Mouse (Mus musculus): ENCODE measurements at regions not wholly inside any gene's neighbourhood (a gene's known extent, or its start where the extent isn't known, plus 50 kb on each side); places are given as distances from the start of the nearest gene placed in this dataset.

DNA sequence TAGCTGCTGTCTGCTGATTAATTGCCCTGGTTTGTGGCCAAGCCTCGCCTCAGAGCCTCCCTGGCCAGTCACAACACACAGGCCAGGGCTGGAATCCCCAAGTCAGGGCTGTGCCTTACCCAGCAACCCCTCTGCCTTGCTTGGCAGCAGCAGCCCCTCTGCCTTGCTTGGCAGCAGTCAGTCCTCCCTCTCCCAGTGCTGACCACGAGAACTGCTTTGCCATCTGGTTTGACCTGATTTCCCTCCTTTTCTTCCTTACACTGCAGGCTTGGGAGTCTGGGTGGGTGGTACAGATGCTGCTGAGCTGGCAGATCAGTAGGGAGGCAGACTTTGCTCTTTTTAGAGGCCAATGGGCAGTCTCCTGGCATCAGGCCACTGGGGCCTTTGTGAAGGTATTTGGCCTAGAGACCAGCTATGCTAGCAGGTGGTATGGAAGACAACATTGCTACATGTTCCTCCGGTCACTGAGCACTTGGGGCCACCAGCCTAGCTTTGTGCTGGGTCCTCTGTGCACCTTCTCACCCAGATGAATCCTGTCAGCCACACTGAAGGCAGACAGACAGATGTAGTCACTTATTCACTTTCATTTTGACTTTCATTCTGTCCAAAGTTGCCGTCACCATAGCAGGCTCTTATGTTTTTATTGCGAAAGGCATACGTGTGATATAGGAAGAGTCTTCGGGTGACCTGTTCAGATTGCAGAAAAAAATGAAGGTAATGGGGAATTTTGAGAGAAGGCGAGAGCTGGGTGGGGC, 64.4 kb upstream of the Cpeb4 start:
- H3K4me1 ChIP-seq (ENCODE audit: control insufficient read depth in 1 of 2, insufficient read depth in 2 of 2, low read length in 2 of 2): peaks cover 20 to 21% of the 10 kb centered on the region in 2 experiments
- no peaks in the 10 kb centered on the region for H3K79me2 ChIP-seq (ENCODE audit: control insufficient read depth, insufficient read depth, low read length, poor library complexity)
- H3K36me3 ChIP-seq (ENCODE audit: control insufficient read depth in 1 of 2, insufficient read depth in 2 of 2, low read length in 2 of 2): peaks cover 0 to 16% of the 10 kb centered on the region in 2 experiments; a peak in 2 of 4 replicates
- TF ChIP-seq CHD1 (IDR thresholded peaks at IDR 0.05; ENCODE audit: low read depth, low read length): no peak
- no peak for TF ChIP-seq JUND (IDR thresholded peaks at IDR 0.05; ENCODE audit: low read depth, low read length)
- TF ChIP-seq HCFC1 (IDR thresholded peaks at IDR 0.05; ENCODE audit: low read depth, low read length): no peak
- TF ChIP-seq MAFK (IDR thresholded peaks at IDR 0.05; ENCODE audit: borderline replicate concordance, low read depth, low read length): no peak
- TF ChIP-seq CTCF (IDR thresholded peaks at IDR 0.05 in 2 of 3, conservative IDR thresholded peaks at IDR 0.05 in 1 of 3; ENCODE audit: control insufficient read depth in 1 of 3, insufficient read depth in 1 of 3, low read depth in 2 of 3, low read length in 3 of 3, poor library complexity in 1 of 3, severe bottlenecking in 1 of 3): no peak
- no peak for TF ChIP-seq ELF1 (IDR thresholded peaks at IDR 0.05; ENCODE audit: low read depth, low read length)
- TF ChIP-seq ZC3H11A (IDR thresholded peaks at IDR 0.05; ENCODE audit: low read depth, low read length): no peak
- TF ChIP-seq RCOR1 (IDR thresholded peaks at IDR 0.05; ENCODE audit: low read depth, low read length): no peak
- TF ChIP-seq ZMIZ1 (IDR thresholded peaks at IDR 0.05; ENCODE audit: low read depth, low read length): no peak
- TF ChIP-seq NELFE (IDR thresholded peaks at IDR 0.05; ENCODE audit: low read depth, low read length): no peak
- TF ChIP-seq USF2 (IDR thresholded peaks at IDR 0.05; ENCODE audit: borderline replicate concordance in 1 of 2, insufficient read depth in 1 of 2, low read depth in 1 of 2, low read length in 2 of 2): no peak
- TF ChIP-seq ZNF384 (IDR thresholded peaks at IDR 0.05; ENCODE audit: low read depth, low read length): no peak
- no peak overlapping the region for H3K27ac ChIP-seq (ENCODE audit: control insufficient read depth, low read depth, low read length)
- H3K9me3 ChIP-seq (replicated peaks; ENCODE audit: insufficient read depth, low read length): no peaks in the 10 kb centered on the region
- DNase-seq (ENCODE audit: low read depth, low spot score): no peak
- H3K4me3 ChIP-seq (ENCODE audit: control insufficient read depth in 1 of 2, insufficient read depth in 1 of 2, low read depth in 2 of 2, low read length in 2 of 2): no peak overlapping the region
- no peak overlapping the region for H3K9ac ChIP-seq (ENCODE audit: control insufficient read depth, low read depth, low read length, poor library complexity, severe bottlenecking)
- H3K27me3 ChIP-seq (ENCODE audit: control insufficient read depth in 1 of 2, insufficient read depth in 2 of 2, low read length in 2 of 2): no peaks in the 10 kb centered on the region

DNA sequence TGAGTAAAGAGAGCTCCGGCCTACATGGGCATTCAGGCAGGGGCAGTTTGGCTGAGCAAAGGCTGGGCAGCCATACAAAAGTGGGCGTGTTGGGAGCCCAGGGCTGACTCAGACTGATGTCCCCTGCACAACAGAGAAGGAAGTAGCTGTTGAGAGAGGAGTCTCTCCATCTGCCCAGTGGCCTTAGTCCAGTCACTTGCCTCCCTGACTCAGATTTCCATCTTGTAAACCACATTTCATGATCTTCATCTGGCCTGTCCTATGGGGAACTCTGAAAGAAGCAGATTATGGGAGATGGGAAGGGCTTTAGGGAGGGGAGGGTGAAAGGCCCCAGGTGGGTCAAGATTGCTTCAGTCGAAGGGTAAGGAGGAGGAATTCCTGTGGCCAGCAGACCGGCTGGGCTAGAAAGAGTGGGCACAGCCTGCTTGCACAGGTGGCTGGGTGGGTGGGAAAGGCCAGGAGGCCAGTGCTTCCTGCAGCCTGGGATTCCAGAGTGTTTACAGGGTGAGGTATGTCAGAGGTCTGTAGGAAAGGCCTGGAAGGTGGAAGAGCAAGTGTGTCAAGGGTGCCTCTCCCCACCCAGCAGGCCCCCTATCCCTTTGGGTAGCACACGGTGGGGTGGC, 63.7 kb upstream of the Cpeb4 start:
- Histone ChIP-seq H3K27me3 (ENCODE audit: control insufficient read depth in 1 of 2, insufficient read depth in 2 of 2, low read length in 2 of 2) (no peaks in the 10 kb centered on the region), H3K9me3 (replicated peaks; ENCODE audit: insufficient read depth, low read length) (no peaks in the 10 kb centered on the region), H3K79me2 (ENCODE audit: control insufficient read depth, insufficient read depth, low read length, poor library complexity) (no peaks in the 10 kb centered on the region), H3K4me3 (ENCODE audit: control insufficient read depth in 1 of 2, insufficient read depth in 1 of 2, low read depth in 2 of 2, low read length in 2 of 2) (no peak overlapping the region), H3K36me3 (ENCODE audit: control insufficient read depth in 1 of 2, insufficient read depth in 2 of 2, low read length in 2 of 2) (peaks cover 0 to 14% of the 10 kb centered on the region in 2 experiments; a peak in 2 of 4 replicates), H3K27ac (ENCODE audit: control insufficient read depth, low read depth, low read length) (no peak overlapping the region), H3K4me1 (ENCODE audit: control insufficient read depth in 1 of 2, insufficient read depth in 2 of 2, low read length in 2 of 2) (peaks cover 16% of the 10 kb centered on the region in 2 experiments), H3K9ac (ENCODE audit: control insufficient read depth, low read depth, low read length, poor library complexity, severe bottlenecking) (no peak overlapping the region)
- DNase-seq (ENCODE audit: low read depth, low spot score): no peak
- no peak for TF ChIP-seq RAD21 (IDR thresholded peaks at IDR 0.05; ENCODE audit: low read depth, low read length)
- no peak for TF ChIP-seq MAZ (IDR thresholded peaks at IDR 0.05; ENCODE audit: low read depth, low read length)
- TF ChIP-seq TBP (IDR thresholded peaks at IDR 0.05; ENCODE audit: low read depth, low read length): no peak
- no peak for TF ChIP-seq GATA1 (IDR thresholded peaks at IDR 0.05; ENCODE audit: low read depth, low read length)

Data from MEL (cell line).